10 mouse cellular contexts compared by ENCODE assay signal in genomic region chr5:118343444-118344320, GRCm38 (mm10).
DNase-seq lines count a peak whose midpoint lies in the region; ATAC-seq and TF ChIP-seq lines count a peak whose summit lies in the region.
"Had no signal": no experiment of that assay in that cellular context is flagged by ENCODE, and none has a peak within 500 bp of the region (broad histone marks: within the 10 kb centered on the region; RNA-seq: fewer than 3 reads in every experiment).

No protein-coding gene starts in this region.

- H3K27me3 ChIP-seq in hindbrain, embryonic 10.5 days (ENCODE audit: insufficient read depth, poor library complexity, severe bottlenecking) = peaks cover 15% of the 10 kb centered on the region
- no peaks in the 10 kb centered on the region for H3K27me3 ChIP-seq in hindbrain, embryonic 11.5 days (ENCODE audit: control insufficient read depth, insufficient read depth, low read length)
- H3K27me3 ChIP-seq in ES-Bruce4 (ENCODE audit: control insufficient read depth, insufficient read depth, low read length, poor library complexity, severe bottlenecking) = no peaks in the 10 kb centered on the region
- no peaks in the 10 kb centered on the region for H3K27me3 ChIP-seq in hindbrain, embryonic 16.5 days (replicated peaks; ENCODE audit: control insufficient read depth, insufficient read depth, low read length)

- no peak overlapping the region for H3K4me3 ChIP-seq in hindbrain, embryonic 10.5 days
- no peak overlapping the region for H3K4me3 ChIP-seq in hindbrain, embryonic 11.5 days (ENCODE audit: low read depth, low read length)
- peak overlapping the region; percentile 2; the same call in 1 of the 2 replicates for H3K4me3 ChIP-seq in ES-Bruce4 (ENCODE audit: low read depth, low read length)
- H3K4me3 ChIP-seq in hindbrain, embryonic 16.5 days (ENCODE audit: low read length) = no peak overlapping the region

- ATAC-seq in hindbrain, embryonic 11.5 days (ENCODE audit: low FRiP score) = no peak
- ATAC-seq in hindbrain, embryonic 16.5 days = no peak

- DNase-seq in hindbrain, embryonic 10.5 days (ENCODE audit: low spot score) = no peak
- DNase-seq in hindbrain, embryonic 11.5 days (ENCODE audit: low spot score) = no peak
- peak; percentile 52 to 57 for DNase-seq in cerebellum, postnatal 10 days
- no peak for DNase-seq in thymus, postnatal 10 days (ENCODE audit: low spot score in 2 of 2)
- no peak for DNase-seq in T-cell, adult 2 months (ENCODE audit: low spot score)
- DNase-seq in embryo, embryonic 9.5 days (ENCODE audit: extremely low spot score) = no peak

- 21% methylated on average over 19 of the region's 19 CpGs for WGBS in hindbrain, embryonic 10.5 days
- WGBS in hindbrain, embryonic 11.5 days = 23% methylated on average over 19 of the region's 19 CpGs
- 17% methylated on average over 19 of the region's 19 CpGs for WGBS in hindbrain, embryonic 16.5 days

- H3K9ac ChIP-seq in hindbrain, embryonic 11.5 days (ENCODE audit: low read depth, low read length) = no peak overlapping the region
- H3K9ac ChIP-seq in ES-Bruce4 (ENCODE audit: low read depth, poor library complexity, severe bottlenecking) = peak overlapping the region; percentile 34
- peak overlapping the region; percentile 28 for H3K9ac ChIP-seq in hindbrain, embryonic 16.5 days (ENCODE audit: low read depth, low read length)

- TF ChIP-seq EP300 in ES-Bruce4 (IDR thresholded peaks at IDR 0.05; ENCODE audit: insufficient read depth, low read depth, low read length) = no peak

- H3K4me1 ChIP-seq in hindbrain, embryonic 10.5 days (replicated peaks) = peaks cover 24% of the 10 kb centered on the region
- H3K4me1 ChIP-seq in hindbrain, embryonic 11.5 days (replicated peaks; ENCODE audit: control insufficient read depth, insufficient read depth, low read length) = no peaks in the 10 kb centered on the region; the same call in 1 of the 2 replicates
- peaks cover 2% of the 10 kb centered on the region for H3K4me1 ChIP-seq in ES-Bruce4 (ENCODE audit: control insufficient read depth, insufficient read depth, low read length)
- H3K4me1 ChIP-seq in hindbrain, embryonic 16.5 days (ENCODE audit: control insufficient read depth, insufficient read depth, low read depth, low read length) = peaks cover 12% of the 10 kb centered on the region

- H3K9me3 ChIP-seq in hindbrain, embryonic 10.5 days = no peaks in the 10 kb centered on the region
- H3K9me3 ChIP-seq in hindbrain, embryonic 11.5 days (ENCODE audit: control insufficient read depth, low read length) = no peaks in the 10 kb centered on the region
- no peaks in the 10 kb centered on the region for H3K9me3 ChIP-seq in ES-Bruce4 (replicated peaks; ENCODE audit: control insufficient read depth, insufficient read depth, low read length, poor library complexity, severe bottlenecking)
- H3K9me3 ChIP-seq in hindbrain, embryonic 16.5 days (ENCODE audit: control insufficient read depth, low read length) = no peaks in the 10 kb centered on the region
- H3K9me3 ChIP-seq: G1E had no signal

- H3K36me3 ChIP-seq in hindbrain, embryonic 10.5 days = no peaks in the 10 kb centered on the region
- H3K36me3 ChIP-seq in hindbrain, embryonic 11.5 days (ENCODE audit: control insufficient read depth, insufficient read depth, low read length) = no peaks in the 10 kb centered on the region; the same call in 1 of the 2 replicates
- H3K36me3 ChIP-seq in ES-Bruce4 (ENCODE audit: control insufficient read depth, insufficient read depth, low read length, poor library complexity, severe bottlenecking) = no peaks in the 10 kb centered on the region
- H3K36me3 ChIP-seq in hindbrain, embryonic 16.5 days (ENCODE audit: control insufficient read depth, insufficient read depth, low read length) = no peaks in the 10 kb centered on the region
- H3K36me3 ChIP-seq: G1E had no signal

- H3K27ac ChIP-seq in hindbrain, embryonic 10.5 days = peak overlapping the region; percentile 0; the same call in 1 of the 2 replicates
- no peak overlapping the region for H3K27ac ChIP-seq in hindbrain, embryonic 11.5 days (ENCODE audit: low read depth, low read length)
- no peak overlapping the region for H3K27ac ChIP-seq in ES-Bruce4 (ENCODE audit: insufficient read depth, low read length)
- H3K27ac ChIP-seq in hindbrain, embryonic 16.5 days (ENCODE audit: low read depth, low read length) = no peak overlapping the region
- H3K27ac ChIP-seq: macrophage had no signal

- no peak for TF ChIP-seq CTCF in ES-Bruce4 (IDR thresholded peaks at IDR 0.05; ENCODE audit: low read depth, low read length)

- TF ChIP-seq POLR2A in ES-Bruce4 (IDR thresholded peaks at IDR 0.05; ENCODE audit: insufficient read depth, low read length) = no peak

- no peak overlapping the region for H3K4me2 ChIP-seq in hindbrain, embryonic 11.5 days (replicated peaks; ENCODE audit: low read depth, low read length)
- 0 out of 2 replicates have a peak overlapping the region, but pooled peaks have one; percentile 9 for H3K4me2 ChIP-seq in hindbrain, embryonic 16.5 days (ENCODE audit: low read length)

Comparison
In these comparisons a context has a peak if more than half of its experiments do, and no peak if none do; other contexts are left out.
1. DNase-seq: peak in cerebellum, postnatal 10 days (2 of 2); none in hindbrain, embryonic 10.5 days (single experiment), hindbrain, embryonic 11.5 days (single experiment), thymus, postnatal 10 days (0 of 2), T-cell, adult 2 months (single experiment) and embryo, embryonic 9.5 days (single experiment).